Mouse (Mus musculus): ENCODE data around the gene Spata2. TPM values are rescaled to one million over a fixed set of nuclear protein-coding genes. Genes with fewer than 3 reads are reported as not detected.

Gene Spata2
- polyA plus RNA-seq, 1 experiment from 2014 or later, result 23.1 TPM

DNA sequence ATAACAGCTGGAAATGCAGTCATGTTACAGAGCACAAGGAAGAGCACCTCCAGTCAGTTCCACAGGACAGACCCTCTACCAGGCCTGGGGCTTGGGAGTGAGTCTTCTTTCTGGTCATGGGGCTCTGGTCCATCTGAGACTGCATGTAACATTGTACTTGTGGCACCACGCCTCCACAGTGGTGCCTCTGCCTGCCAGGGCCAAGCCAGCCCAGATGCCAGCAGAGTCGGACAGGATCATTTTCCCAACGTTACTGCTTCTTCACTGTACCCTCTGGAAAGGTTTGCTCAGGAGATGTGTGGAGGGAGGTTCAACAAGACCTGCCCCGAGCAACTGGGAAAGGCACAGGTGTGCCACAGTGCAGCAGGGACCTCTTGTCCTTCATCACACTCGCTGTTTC, 23.0 kb upstream of the Spata2 start:
- 94% methylated on average over 5 of the region's 5 CpGs for WGBS
- ATAC-seq (ENCODE audit: insufficient read depth, low FRiP score, low TSS enrichment), result no peak
- no peak overlapping the region for H3K27ac ChIP-seq (ENCODE audit: low read depth, low read length)
- H3K36me3 ChIP-seq (ENCODE audit: control insufficient read depth, insufficient read depth, low read length), result peaks cover 29% of the 10 kb centered on the region
- no peak overlapping the region for H3K9ac ChIP-seq (ENCODE audit: low read length)
- no peaks in the 10 kb centered on the region for H3K9me3 ChIP-seq (ENCODE audit: control insufficient read depth, low read length)
- H3K27me3 ChIP-seq (ENCODE audit: control insufficient read depth, insufficient read depth, low read length), result no peaks in the 10 kb centered on the region
- no peak for DNase-seq (ENCODE audit: low spot score)
- H3K4me2 ChIP-seq (ENCODE audit: low read depth), result no peak overlapping the region
- no peaks in the 10 kb centered on the region for H3K4me1 ChIP-seq (ENCODE audit: control insufficient read depth, insufficient read depth, low read length)
- H3K4me3 ChIP-seq (ENCODE audit: low read depth, low read length), result no peak overlapping the region

DNA sequence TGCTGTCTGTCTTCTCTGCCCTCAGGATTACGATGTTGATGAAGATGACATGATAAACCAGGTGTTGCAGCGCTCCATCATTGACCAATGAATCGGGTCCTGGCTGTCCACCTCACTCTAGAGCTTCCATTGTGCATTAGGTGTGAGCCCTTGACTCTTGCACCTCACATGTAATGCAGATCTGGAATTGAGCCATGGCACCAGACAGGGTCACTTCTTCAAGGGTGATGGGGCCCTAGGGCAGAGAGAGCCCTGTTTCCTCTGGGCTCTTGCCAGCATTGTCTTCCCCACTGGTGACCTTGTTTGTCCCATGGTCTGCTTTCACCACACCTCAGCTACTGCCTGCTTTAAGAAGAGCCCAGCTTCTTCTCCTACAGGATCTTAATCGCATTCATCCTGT, 22.0 kb upstream of the Spata2 start:
- ATAC-seq (ENCODE audit: insufficient read depth, low FRiP score, low TSS enrichment), result no peak
- WGBS, result 96% methylated on average over 4 of the region's 4 CpGs
- peaks cover 29% of the 10 kb centered on the region for H3K36me3 ChIP-seq (ENCODE audit: control insufficient read depth, insufficient read depth, low read length)

DNA sequence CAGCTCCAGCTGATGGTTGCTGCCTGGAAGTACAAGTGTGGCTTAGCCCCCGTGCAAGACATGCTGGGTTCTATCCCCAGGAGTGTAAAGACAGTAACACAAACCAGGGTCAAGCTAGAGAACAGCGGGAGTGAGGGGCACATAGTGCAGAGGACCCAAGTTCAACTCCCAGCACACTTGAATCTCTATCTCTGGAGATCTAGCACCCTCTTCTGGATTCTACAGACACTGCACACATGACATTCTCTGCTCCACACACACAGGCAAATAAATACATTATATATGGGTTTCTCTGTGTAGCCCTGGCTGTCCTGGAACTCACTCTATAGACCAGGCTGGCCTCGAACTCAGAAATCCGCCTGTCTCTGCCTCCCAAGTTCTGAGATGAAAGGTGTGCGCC, 20.3 kb upstream of the Spata2 start:
- Histone ChIP-seq H3K9ac (ENCODE audit: low read length) (no peak overlapping the region), H3K36me3 (ENCODE audit: control insufficient read depth, insufficient read depth, low read length) (peaks cover 35% of the 10 kb centered on the region), H3K4me3 (ENCODE audit: low read depth, low read length) (no peak overlapping the region), H3K4me2 (ENCODE audit: low read depth) (no peak overlapping the region), H3K9me3 (ENCODE audit: control insufficient read depth, low read length) (no peaks in the 10 kb centered on the region), H3K27ac (ENCODE audit: low read depth, low read length) (no peak overlapping the region), H3K4me1 (ENCODE audit: control insufficient read depth, insufficient read depth, low read length) (no peaks in the 10 kb centered on the region), H3K27me3 (ENCODE audit: control insufficient read depth, insufficient read depth, low read length) (no peaks in the 10 kb centered on the region)
- no peak for DNase-seq (ENCODE audit: low spot score)
- ATAC-seq (ENCODE audit: insufficient read depth, low FRiP score, low TSS enrichment), result no peak
- WGBS, result 91% methylated on average over 5 of the region's 5 CpGs

More for the DNA sequence above, 22.0 kb upstream of the Spata2 start:
- Histone ChIP-seq H3K4me1 (ENCODE audit: control insufficient read depth, insufficient read depth, low read length) (no peaks in the 10 kb centered on the region), H3K4me3 (ENCODE audit: low read depth, low read length) (no peak overlapping the region), H3K9me3 (ENCODE audit: control insufficient read depth, low read length) (no peaks in the 10 kb centered on the region), H3K27me3 (ENCODE audit: control insufficient read depth, insufficient read depth, low read length) (no peaks in the 10 kb centered on the region), H3K27ac (ENCODE audit: low read depth, low read length) (no peak overlapping the region), H3K9ac (ENCODE audit: low read length) (no peak overlapping the region), H3K4me2 (ENCODE audit: low read depth) (no peak overlapping the region)
- DNase-seq (ENCODE audit: low spot score), result no peak

DNA sequence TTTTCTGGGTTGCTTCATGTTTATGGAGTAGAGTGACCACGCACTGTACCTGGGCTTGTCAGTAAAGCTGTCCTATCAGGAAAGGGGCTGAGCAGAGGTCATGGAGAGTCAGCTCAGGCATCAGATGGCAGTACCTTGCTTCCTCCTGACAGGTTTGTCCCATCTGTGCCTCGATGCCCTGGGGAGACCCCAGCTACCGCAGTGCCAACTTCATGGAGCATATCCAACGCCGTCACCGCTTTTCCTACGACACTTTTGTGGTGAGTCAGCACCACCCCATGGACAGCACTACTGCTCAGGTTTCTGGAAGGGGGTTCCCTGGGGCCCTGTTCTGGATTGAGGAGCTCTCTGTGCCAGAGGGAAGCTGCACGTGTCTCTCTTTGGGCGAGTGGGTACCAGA, 19.7 kb upstream of the Spata2 start:
- Histone ChIP-seq H3K9me3 (ENCODE audit: control insufficient read depth, low read length) (no peaks in the 10 kb centered on the region), H3K4me1 (ENCODE audit: control insufficient read depth, insufficient read depth, low read length) (no peaks in the 10 kb centered on the region), H3K36me3 (ENCODE audit: control insufficient read depth, insufficient read depth, low read length) (peaks cover 31% of the 10 kb centered on the region), H3K27ac (ENCODE audit: low read depth, low read length) (no peak overlapping the region), H3K4me2 (ENCODE audit: low read depth) (no peak overlapping the region), H3K27me3 (ENCODE audit: control insufficient read depth, insufficient read depth, low read length) (no peaks in the 10 kb centered on the region), H3K9ac (ENCODE audit: low read length) (no peak overlapping the region), H3K4me3 (ENCODE audit: low read depth, low read length) (no peak overlapping the region)
- ATAC-seq (ENCODE audit: insufficient read depth, low FRiP score, low TSS enrichment), result no peak
- DNase-seq (ENCODE audit: low spot score), result no peak
- 96% methylated on average over 9 of the region's 9 CpGs for WGBS

DNA sequence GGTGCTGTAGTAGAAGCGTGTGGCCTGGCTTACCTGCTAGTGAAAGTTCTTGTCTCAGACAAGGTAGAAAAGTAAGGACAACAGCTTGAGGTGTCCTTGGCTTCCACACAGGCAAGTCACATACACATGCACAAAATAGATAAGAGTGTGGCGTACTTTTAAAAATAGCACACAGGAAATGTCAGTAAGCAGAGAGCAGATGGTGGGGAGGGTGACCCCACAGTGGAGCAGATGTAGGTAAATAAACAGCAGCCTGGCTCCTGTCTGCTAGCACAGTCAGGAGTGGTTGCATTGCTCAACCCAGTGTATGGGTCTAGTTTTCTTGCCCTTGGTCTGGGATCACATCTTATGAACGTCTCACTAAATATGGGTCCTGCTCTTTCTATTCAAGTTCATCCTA, 17.8 kb upstream of the Spata2 start:
- WGBS, result 92% methylated on average over 3 of the region's 3 CpGs
- H3K4me2 ChIP-seq (ENCODE audit: low read depth), result no peak overlapping the region
- no peak overlapping the region for H3K9ac ChIP-seq (ENCODE audit: low read length)
- H3K36me3 ChIP-seq (ENCODE audit: control insufficient read depth, insufficient read depth, low read length), result peaks cover 24% of the 10 kb centered on the region
- H3K4me1 ChIP-seq (ENCODE audit: control insufficient read depth, insufficient read depth, low read length), result no peaks in the 10 kb centered on the region; the same call in 1 of the 2 replicates
- H3K27me3 ChIP-seq (ENCODE audit: control insufficient read depth, insufficient read depth, low read length), result no peaks in the 10 kb centered on the region
- DNase-seq (ENCODE audit: low spot score) (no peak), ATAC-seq (ENCODE audit: insufficient read depth, low FRiP score, low TSS enrichment) (no peak)
- H3K9me3 ChIP-seq (ENCODE audit: control insufficient read depth, low read length), result no peaks in the 10 kb centered on the region
- H3K27ac ChIP-seq (ENCODE audit: low read depth, low read length), result no peak overlapping the region
- H3K4me3 ChIP-seq (ENCODE audit: low read depth, low read length), result no peak overlapping the region

DNA sequence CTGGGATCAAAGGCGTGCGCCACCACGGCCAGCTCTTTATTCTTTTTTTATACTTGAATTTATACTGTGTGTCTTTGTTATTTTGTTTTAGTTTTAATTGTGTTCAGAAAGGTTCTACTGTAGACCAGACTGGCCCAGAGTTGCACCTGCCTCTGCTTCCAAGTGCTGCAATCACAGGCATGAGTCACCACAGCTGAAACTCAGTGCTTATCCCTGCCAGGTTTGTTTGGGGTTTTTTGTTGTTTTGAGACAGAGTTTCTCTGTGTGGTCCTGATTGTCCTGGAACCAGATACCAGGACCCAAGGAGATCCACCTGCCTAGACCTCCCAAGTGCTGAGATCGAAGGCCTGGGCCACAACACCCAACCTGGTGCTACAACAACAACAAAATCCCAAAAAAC, 15.9 kb upstream of the Spata2 start:
- Histone ChIP-seq H3K4me1 (ENCODE audit: control insufficient read depth, insufficient read depth, low read length) (peaks cover 6% of the 10 kb centered on the region; the same call in 1 of the 2 replicates), H3K27me3 (ENCODE audit: control insufficient read depth, insufficient read depth, low read length) (no peaks in the 10 kb centered on the region), H3K9ac (ENCODE audit: low read length) (no peak overlapping the region), H3K36me3 (ENCODE audit: control insufficient read depth, insufficient read depth, low read length) (peaks cover 17% of the 10 kb centered on the region), H3K9me3 (ENCODE audit: control insufficient read depth, low read length) (no peaks in the 10 kb centered on the region), H3K4me2 (ENCODE audit: low read depth) (no peak overlapping the region), H3K4me3 (ENCODE audit: low read depth, low read length) (no peak overlapping the region), H3K27ac (ENCODE audit: low read depth, low read length) (no peak overlapping the region)
- WGBS, result 91% methylated on average over 4 of the region's 4 CpGs
- no peak for ATAC-seq (ENCODE audit: insufficient read depth, low FRiP score, low TSS enrichment)
- no peak for DNase-seq (ENCODE audit: low spot score)

DNA sequence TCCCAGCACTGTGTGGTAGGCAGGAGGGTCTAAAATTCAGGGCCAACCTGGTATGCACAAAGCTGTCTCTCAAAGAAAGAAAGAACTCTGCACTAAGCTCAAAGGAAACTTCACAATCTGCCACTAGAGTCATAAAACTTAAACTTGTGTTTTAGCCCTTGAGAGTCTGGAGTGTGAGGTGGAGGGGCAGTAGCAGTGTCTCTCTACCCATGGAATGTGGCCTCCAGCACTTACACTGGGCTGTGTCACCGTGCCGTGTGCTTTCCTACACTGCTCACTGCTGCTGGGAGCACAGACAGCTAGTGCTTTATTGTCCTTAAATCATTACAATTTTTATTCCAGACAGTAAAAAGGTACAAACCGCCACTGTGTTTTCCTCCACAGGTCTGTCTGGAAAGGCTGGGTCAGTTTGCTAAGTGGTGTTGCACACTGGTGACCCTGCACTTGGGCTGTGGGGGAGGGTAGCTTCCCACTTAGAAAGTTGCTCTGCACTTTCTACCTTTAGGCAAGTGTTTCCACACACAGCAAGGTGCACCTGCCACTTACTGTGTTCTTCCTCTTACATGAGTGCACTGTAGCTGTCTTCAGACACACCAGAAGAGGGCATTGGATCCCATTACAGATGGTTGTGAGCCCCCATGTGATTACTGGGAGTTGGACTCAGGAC, 15.2 kb upstream of the Spata2 start:
- H3K4me2 ChIP-seq (ENCODE audit: low read depth), result no peak overlapping the region
- ATAC-seq (ENCODE audit: insufficient read depth, low FRiP score, low TSS enrichment), result no peak

DNA sequence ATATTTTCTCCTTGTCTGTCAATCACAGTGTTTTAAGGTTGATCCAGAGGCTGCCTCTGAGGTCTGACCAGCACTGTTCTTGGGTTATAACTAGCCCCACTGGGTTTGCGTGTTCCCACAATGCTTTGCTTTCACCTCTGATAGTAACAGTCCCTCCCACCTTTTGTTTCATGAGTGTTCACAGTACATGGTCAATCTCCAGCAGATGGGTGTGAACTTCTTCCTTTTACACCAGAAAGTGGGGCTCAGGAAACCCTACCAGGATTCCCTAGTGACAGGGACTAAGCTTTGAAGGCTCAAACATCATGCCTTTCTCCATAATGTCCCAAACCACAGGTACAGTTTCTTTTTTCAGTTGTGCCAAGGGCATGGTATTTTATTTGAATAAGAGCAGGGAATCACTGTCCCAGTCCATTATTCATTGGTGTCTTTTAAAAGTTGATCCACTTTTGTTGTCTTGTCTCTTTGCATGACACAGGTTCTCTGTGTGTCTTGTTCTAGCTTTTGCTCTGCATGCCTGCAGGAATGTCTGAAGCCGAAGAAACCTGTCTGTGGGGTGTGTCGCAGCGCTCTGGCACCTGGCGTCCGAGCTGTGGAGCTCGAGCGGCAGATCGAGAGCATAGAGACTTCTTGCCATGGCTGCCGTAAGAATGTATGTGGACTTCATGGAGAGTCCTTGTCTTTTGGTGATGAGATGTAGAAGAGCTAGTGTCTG, 14.0 kb upstream of the Spata2 start:
- no peak overlapping the region for H3K4me3 ChIP-seq (ENCODE audit: low read depth, low read length)
- H3K9me3 ChIP-seq (ENCODE audit: control insufficient read depth, low read length), result no peaks in the 10 kb centered on the region
- no peak for ATAC-seq (ENCODE audit: insufficient read depth, low FRiP score, low TSS enrichment)
- H3K9ac ChIP-seq (ENCODE audit: low read length), result no peak overlapping the region
- peaks cover 7% of the 10 kb centered on the region for H3K36me3 ChIP-seq (ENCODE audit: control insufficient read depth, insufficient read depth, low read length)
- no peak overlapping the region for H3K27ac ChIP-seq (ENCODE audit: low read depth, low read length)
- DNase-seq (ENCODE audit: low spot score), result no peak
- no peak overlapping the region for H3K4me2 ChIP-seq (ENCODE audit: low read depth)
- H3K27me3 ChIP-seq (ENCODE audit: control insufficient read depth, insufficient read depth, low read length), result no peaks in the 10 kb centered on the region
- peaks cover 6% of the 10 kb centered on the region; the same call in 1 of the 2 replicates for H3K4me1 ChIP-seq (ENCODE audit: control insufficient read depth, insufficient read depth, low read length)
- WGBS, result 95% methylated on average over 10 of the region's 10 CpGs

More for the DNA sequence above, 15.2 kb upstream of the Spata2 start:
- H3K27ac ChIP-seq (ENCODE audit: low read depth, low read length), result no peak overlapping the region
- peaks cover 6% of the 10 kb centered on the region; the same call in 1 of the 2 replicates for H3K4me1 ChIP-seq (ENCODE audit: control insufficient read depth, insufficient read depth, low read length)
- no peaks in the 10 kb centered on the region for H3K9me3 ChIP-seq (ENCODE audit: control insufficient read depth, low read length)
- no peak overlapping the region for H3K9ac ChIP-seq (ENCODE audit: low read length)
- H3K27me3 ChIP-seq (ENCODE audit: control insufficient read depth, insufficient read depth, low read length), result no peaks in the 10 kb centered on the region
- no peak overlapping the region for H3K4me3 ChIP-seq (ENCODE audit: low read depth, low read length)
- DNase-seq (ENCODE audit: low spot score), result no peak
- H3K36me3 ChIP-seq (ENCODE audit: control insufficient read depth, insufficient read depth, low read length), result peaks cover 16% of the 10 kb centered on the region
- 95% methylated on average over 3 of the region's 3 CpGs for WGBS

DNA sequence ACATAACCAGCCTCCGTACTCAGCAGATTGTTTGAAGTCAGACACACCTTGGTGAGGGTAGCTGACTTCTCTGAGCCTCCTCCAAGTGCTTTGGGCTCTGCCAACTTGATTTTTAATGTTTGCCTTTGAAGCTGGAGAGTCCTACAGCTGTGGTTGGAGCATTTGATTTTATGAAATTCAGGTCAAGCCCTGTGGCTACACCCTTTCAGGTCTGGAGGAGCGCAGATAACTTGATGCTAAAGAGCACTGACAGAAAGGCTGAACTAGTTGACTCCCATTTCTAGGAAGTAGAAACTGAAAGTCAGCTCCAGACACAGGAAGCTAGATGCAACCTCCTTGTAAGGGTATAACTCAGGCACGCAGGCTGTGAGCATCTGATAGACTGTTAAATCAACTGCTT, 12.4 kb upstream of the Spata2 start:
- ATAC-seq (ENCODE audit: insufficient read depth, low FRiP score, low TSS enrichment), result no peak
- H3K27me3 ChIP-seq (ENCODE audit: control insufficient read depth, insufficient read depth, low read length), result no peaks in the 10 kb centered on the region
- no peak overlapping the region for H3K4me3 ChIP-seq (ENCODE audit: low read depth, low read length)
- H3K4me2 ChIP-seq (ENCODE audit: low read depth), result no peak overlapping the region; the same call in 1 of the 2 replicates
- H3K4me1 ChIP-seq (ENCODE audit: control insufficient read depth, insufficient read depth, low read length), result peaks cover 6% of the 10 kb centered on the region; the same call in 1 of the 2 replicates
- H3K9me3 ChIP-seq (ENCODE audit: control insufficient read depth, low read length), result no peaks in the 10 kb centered on the region
- H3K36me3 ChIP-seq (ENCODE audit: control insufficient read depth, insufficient read depth, low read length), result peaks cover 7% of the 10 kb centered on the region
- H3K9ac ChIP-seq (ENCODE audit: low read length), result no peak overlapping the region
- no peak overlapping the region for H3K27ac ChIP-seq (ENCODE audit: low read depth, low read length)
- WGBS, result 86% methylated on average over 3 of the region's 3 CpGs
- DNase-seq (ENCODE audit: low spot score), result no peak

All from neural tube, embryonic 11.5 days (tissue).